Mouse (Mus musculus): ENCODE results near the gene Dysf.
A peak's percentile ranks its signal among the peaks of the same experiment; 100 is the strongest.
"Not testable (repeated sequence)": the region's sequence is repeated elsewhere in the genome, so short reads cannot be mapped to it uniquely, and the experiment has no call there.

Dysf gene

DNA sequence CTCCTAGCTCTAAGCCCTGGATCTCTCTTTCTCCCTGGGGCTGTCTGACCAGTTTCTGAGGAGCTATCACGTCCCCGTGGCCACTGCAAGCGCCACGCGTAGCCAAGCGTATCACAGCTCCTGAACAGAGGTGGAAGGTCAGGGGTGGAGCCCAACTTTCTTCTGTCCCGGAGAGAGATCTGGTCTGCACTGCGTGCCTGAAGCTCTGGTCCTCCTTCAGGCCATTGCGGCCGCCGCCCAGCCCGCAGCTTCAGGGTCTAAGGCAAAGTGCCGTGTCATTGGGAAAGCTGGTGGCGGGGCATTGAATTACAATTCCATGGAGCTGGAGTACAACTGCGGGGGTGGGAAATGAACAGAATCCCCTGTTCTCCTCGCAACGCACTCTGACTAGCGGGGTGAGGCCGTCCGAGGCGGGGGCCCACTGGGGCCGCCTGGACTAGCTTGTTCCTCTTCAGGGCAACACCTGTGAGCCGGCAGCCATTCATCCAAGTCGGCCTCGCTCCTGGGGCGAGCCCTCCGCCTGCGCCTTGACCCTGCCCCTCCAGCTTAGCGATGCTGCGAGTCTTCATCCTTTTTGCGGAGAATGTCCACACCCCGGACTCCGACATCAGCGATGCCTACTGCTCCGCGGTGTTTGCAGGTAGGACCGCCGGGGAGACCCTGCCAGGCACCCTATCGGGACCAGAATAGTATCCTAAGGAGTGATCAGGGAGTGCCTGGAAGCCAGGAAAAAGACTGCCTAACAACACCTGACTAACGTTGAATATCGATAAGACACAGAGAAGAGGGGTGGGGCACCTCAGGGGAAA, at the start of gene Dysf:
Gene Dysf (plus strand): TSS at position 228 of the 809 bp plus-strand sequence.
- DNase-seq = peak in 1 of 2 experiments; percentile 7

DNA sequence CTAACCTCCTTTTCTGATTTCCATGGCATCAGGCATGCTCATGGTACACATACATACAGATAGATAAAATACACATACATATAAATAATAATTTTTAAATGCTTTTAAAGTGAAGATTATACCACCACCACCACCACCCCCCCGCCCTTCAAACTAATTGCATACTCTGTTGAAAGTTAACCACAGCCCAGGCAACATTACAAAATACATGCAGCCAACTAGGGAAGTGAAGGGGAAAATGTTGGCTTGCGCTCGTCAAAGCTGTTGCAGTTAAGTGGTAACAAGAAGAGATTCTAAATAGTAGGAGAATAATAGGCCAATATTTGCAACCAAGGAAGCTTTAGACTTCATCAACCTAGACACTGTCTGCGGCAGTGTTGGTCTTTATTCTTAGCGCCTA, 20.7 kb upstream of the Dysf start:
- DNase-seq = no peak

DNA sequence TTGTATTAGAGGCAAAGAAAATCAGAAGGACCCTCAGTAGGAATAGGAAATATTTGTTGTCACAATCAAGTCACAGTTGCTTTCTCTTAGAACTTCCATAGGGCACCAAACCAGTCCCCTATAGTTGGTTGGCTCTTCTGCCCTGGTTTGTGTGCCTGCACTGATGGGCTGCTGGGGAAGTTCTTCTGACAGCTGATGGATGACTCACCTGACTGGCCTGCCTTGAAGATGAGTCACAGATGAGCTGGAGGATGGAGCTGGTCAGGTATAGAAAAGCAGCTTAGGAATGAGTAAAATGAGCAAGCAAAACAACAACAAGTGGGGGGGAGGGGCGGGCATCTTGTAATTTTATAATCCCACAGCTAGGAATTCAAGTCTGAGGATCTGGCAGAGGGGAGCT, 5.7 kb upstream of the Dysf start:
- no peak for DNase-seq

DNA sequence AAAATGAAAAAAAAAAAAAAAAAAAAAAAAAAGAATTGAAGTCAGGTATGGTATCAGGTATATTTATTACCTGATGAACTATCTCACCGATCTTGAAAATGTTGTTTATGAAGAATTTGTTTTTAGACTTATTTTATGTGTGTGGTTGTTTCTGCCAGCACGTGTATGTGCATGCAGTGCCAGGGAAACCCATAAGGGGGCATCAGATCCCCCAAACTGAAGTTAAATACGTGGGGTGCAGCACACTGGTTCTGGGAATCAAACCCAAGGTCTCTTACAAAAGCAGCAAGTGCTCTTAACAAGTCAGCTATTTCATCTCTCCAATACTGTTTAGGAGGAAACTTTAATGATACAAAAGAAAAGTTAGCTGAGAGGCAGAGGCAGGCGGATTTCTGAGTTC, 4.1 kb upstream of the Dysf start:
- DNase-seq = no peak

GRCm38 (mm10) chr6:84009172-84009872, 932 bp downstream of the Dysf start:
- DNase-seq = no peak

- no peak for DNase-seq
Observed at GRCm38 (mm10) chr6:84009915-84010302, 1.5 kb downstream of the Dysf start.

DNA sequence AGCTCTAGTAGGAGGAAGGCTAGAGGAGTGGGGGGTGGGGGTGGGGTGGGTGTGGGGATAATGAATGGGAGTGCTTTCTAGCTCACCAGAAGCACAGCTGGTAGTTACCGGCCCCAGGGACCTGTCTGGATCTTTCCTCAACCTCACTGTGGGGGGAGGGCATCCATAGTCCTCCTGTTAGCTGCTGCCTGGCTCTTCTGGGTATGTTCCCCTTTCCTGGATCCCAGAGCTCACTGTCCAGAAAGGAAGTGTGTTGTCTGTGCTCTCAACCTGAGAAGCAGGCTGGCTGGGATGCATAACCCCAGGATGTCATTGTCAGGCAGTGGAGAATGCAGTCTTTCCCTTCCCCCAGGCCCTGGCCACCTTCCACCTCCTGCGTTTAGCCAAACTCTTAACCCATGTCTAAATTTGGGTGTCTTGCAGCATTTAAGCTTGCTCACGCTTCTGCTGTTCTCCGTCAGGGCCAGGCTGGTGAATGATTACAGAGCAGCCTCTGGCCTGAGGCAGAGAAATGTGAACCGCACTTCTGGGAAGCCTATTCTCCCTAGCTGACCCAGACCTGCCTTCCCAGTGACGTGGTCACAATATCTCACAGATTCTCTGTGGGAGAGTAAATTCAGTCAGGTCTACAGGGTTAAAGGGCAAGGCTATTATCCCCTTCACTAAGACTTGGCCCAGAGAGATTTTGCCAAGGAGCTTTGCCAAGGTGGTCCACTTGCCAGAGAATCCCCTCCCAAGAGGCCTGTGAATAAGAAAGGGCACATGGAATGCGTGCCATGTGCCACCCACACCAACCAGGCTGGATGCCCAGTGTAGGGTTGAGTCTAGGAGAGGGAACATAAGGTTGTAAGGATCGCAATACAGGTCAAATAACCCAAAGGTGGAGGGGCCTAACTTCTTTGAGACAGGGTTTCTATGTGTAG, 2.2 kb downstream of the Dysf start:
- no peak for DNase-seq

GRCm38 (mm10) chr6:84014961-84015683, 6.7 kb downstream of the Dysf start:
- DNase-seq = peak; percentile 9 to 21

DNA sequence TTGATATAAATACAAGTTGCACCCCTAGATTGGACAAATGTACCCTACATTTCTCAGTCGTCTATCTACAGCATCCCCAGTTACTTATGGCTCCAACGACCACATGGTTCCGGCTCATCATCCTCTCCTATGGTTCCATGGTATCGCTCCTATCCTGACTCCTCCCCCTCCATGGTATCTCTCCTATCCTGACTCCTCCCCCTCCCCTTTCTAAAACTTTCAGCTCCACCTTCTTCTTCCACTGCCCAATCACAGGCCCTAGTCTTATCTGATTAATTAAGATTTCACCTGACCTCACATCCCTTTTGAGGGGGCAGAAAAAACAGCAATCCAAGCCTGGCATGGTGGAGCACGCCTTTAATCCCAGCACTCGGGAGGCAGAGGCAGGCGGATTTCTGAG, 8.5 kb downstream of the Dysf start:
- no peak for DNase-seq

GRCm38 (mm10) chr6:84017392-84017791, 9.0 kb downstream of the Dysf start:
- DNase-seq = no peak

DNA sequence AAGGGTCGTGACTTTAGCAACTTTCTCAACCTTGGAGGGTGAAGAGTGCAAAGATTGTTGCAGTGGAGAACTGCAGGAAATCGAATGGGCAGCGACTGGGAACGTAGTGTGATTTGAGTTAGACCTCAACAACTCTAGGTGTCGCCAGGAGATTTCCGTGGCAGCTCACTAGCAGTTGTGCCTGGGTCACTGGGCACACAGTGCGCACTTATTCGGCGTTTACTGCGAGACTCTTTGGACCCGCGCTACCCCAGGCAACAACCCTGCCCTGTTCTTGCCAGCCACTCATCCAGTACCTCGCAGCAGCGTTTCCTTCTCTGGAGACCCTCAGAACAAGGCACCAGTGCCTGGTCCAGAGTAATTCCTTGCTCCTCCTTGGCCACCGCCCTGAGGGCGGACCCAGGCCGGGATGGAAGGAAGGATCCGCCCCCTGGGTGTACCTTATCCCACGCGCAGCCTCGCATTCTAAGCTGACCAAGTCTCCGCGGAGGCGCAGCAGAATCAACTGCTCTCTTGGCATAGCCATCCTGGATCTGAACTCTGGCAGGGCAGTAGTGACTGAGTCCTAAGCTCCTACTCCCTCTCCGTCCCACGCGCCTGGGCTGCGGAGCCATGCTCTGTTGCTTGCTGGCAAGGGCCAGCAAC, 10.6 kb downstream of the Dysf start:
- DNase-seq = peak; percentile 42 to 63

DNA sequence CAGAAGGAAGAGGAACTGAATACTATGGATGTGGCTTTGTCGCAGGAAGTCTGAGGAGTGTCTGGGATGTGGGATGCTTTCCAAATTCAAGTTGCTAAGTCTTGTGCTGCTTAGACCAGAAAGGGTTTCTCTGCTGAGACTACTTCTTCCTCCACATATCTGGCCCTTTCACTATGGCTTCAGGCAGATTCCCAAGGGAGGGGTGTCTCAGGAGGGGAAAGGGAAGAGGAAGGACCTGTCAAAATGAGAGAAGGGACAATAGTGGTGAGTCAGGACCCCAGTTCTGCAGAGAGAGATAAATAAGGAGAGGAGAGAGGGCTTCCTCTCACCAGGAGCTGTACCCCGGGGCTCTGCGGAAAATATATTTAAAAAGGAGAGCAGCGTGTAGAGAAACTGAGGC, 11.6 kb downstream of the Dysf start:
- DNase-seq = no peak

- DNase-seq = no peak
Observed at GRCm38 (mm10) chr6:84021990-84022389, 13.6 kb downstream of the Dysf start.

DNA sequence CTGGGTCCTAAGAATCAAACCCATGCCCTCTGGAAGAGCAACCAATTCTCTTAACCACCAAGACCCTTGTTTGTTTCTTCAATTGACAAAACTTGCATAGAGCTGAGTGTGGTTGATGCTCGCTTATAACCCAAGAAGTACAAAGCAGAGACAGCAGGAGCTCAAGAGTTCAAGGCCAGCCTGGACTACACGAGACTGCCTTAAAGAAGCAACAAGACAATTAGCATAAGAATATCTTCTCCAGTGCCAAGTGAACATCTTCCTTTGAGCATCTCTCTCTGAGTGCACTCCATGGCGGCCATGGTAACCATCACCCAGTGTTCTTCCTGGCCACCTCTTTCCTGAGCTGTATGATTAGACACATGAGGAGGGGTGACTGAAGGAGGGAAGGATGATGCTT, 17.2 kb downstream of the Dysf start:
- no peak for DNase-seq

DNA sequence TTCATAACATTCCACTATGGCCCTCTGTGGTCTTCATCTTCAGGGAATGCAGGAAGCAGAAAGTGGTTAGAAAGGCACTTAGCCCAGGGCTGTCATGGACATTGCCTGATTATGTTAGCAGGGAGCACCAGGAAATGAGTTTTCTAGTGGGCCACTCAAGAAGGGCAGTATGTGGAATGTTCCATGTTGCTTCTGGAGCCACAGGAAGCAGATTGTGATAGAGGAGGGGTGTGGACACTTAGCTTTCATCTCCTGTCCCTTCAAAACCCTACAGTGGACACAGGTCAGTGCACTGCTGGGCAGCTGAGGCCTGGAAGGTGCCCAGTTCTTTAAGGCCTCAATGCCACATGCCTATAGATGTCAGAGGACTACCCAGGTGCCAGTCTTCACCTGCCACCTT, 20.4 kb downstream of the Dysf start:
- no peak for DNase-seq

DNA sequence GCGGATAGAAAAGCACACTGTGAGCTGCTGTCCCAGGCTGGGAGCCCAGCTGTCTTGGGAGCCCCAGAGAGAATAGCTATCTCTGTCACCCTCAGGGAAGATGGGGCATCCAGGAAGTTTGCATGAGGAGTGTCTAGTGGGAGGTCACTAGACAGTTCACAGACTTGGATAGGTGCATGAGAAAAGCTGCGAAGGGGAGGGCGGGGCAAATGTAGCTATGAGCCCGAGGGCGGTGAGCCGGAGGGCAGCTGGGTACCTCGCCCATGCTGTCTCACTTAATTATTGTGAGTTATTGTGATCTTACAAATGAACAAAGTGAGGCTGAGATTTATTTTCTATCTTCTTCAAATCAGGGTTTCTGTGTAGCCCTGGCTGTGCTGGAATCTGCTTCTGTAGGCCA, 21.4 kb downstream of the Dysf start:
- DNase-seq = no peak

DNA sequence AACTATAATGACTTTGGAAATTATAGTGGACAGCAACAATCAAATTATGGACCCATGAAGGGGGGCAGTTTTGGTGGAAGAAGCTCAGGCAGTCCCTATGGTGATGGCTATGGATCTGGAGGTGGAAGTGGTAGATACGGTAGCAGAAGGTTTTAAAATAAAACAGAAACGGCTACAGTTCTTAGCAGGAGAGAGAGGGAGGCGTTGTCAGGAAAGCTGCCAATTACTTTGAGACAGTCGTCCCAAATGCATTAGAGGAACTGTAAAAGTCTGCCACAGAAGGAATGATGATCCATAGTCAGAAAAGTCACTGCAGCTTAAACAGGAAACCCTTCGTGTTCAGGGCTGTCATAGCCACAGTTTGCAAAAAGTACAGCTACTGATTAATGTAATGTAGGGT, 24.1 kb downstream of the Dysf start:
- DNase-seq = not testable (repeated sequence)

DNA sequence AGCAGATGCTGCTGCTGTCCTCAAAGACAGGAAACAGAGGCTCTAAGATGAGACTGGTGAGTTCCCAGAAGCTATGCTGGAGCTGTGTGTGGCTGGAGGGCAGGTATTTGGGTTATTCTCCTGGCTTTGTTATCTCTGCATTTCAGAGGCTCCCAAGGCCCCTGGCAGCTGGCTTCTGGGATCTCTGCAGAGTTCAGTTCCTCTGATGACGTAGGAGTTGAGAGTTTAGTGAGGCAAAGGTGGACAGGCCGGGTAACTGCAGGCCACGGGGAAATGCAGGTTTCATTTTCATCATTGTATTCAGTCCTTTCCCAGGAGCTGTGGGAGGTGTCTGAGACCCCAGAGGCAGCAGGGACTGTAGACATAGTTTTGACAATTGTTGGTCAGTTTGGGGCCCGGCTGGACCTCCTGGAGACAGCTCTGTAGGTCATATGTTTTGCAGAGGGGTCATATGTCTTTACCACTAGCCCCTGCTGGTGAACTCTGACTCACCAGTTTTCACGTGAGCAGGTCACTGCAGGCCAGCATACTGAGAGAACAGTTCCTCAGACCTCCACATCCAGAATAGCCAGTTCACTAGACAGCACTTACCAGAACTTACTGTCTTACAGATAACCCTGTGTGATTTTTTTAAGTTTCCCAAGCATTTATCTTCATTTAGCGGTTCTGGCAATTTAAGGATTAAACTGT, 35.0 kb downstream of the Dysf start:
- DNase-seq = no peak

- no peak for DNase-seq
Observed at GRCm38 (mm10) chr6:84044679-84045078, 36.3 kb downstream of the Dysf start.

GRCm38 (mm10) chr6:84048856-84049255, 40.5 kb downstream of the Dysf start:
- no peak for DNase-seq

GRCm38 (mm10) chr6:84050238-84050637, 41.8 kb downstream of the Dysf start:
- no peak for DNase-seq
